Mouse (Mus musculus) liver, adult 2 months (tissue): Measurements from ENCODE around the gene Bicd1.
"Not testable (repeated sequence)": the region's sequence is repeated elsewhere in the genome, so short reads cannot be mapped to it uniquely, and the experiment has no call there.

ENCODE experiments used
- CTCF ChIP-seq: fragments of 200-500 bp; IDR thresholded peaks from 2 replicates; pipeline ENCODE4 v1.5.1; 2011; ENCODE audit warnings: low read depth, low read length, control low read depth
- POLR2A ChIP-seq: fragments of 200-500 bp; IDR thresholded peaks from 2 replicates; pipeline ENCODE4 v1.6.1; 2011; ENCODE audit warnings: low read length, control low read depth; ENCODE audit not compliant: insufficient read depth; ENCODE audit errors: extremely low read depth

DNA sequence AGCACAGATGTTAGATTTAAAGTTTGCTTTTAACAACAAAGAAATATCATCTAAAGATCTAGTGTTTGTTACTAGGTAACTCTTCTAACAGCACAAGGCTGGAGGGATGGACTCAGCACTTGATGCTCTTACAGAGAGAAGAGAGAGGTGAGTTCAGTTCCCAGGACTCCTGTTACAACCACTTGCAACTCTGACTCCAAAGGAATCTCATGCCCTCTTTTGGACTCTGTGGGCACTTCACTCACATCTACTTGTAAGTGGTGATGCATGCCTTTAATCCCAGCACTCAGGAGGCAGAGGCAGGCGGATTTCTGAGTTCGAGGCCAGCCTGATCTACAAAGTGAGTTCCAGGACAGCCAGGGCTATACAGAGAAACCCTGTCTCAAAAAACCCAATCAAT is 19.1 kb upstream of the Bicd1 start:
- not testable (repeated sequence) for TF ChIP-seq POLR2A, CTCF
